Mouse (Mus musculus) layer of hippocampus, adult 8-10 months (tissue): ENCODE data around the gene Polr2f. TPM values are rescaled to one million over a fixed set of nuclear protein-coding genes. Genes with fewer than 3 reads are reported as not detected.
A peak's percentile ranks its signal among the peaks of the same experiment; 100 is the strongest.

ENCODE experiments used
- DNase-seq, 2 experiments: peaks; one replicate each; pipeline ENCODE4 v3.0.0; 2022; ENCODE audit warnings: low spot score in 2 of 2
- total RNA-seq, 4 experiments: library from RNA; stranded (reverse); gene quantifications; 2 replicates each; pipeline ENCODE4 v1.2.4; 2022

The Polr2f gene
- total RNA-seq, 4 experiments from 2014 or later: 78.1 to 105 (median 92.0) TPM

DNA sequence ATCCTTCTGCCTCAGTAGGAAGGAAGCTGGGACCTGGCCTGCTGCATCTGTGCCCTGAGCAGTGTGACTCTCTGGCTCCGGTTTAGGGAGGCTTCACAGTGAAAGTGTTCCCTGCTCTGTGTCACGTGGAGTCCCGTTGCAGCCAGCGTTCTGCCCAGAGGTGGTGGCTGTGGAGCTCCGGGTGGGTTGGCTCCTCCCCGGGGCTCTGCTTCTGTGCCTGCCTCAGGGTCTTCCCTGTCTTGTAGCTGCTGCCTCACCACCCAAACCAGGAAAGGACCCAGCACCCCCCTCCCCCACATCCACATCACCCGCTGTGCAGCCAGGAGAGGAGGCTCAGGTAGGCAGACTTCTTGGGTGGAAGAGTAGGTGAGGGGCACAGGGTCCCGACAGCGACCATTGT lies 21.3 kb upstream of the Polr2f start:
- DNase-seq: no peak

- DNase-seq: no peak
Observed at GRCm38 (mm10) chr15:79122119-79122518, 18.7 kb upstream of the Polr2f start.

DNA sequence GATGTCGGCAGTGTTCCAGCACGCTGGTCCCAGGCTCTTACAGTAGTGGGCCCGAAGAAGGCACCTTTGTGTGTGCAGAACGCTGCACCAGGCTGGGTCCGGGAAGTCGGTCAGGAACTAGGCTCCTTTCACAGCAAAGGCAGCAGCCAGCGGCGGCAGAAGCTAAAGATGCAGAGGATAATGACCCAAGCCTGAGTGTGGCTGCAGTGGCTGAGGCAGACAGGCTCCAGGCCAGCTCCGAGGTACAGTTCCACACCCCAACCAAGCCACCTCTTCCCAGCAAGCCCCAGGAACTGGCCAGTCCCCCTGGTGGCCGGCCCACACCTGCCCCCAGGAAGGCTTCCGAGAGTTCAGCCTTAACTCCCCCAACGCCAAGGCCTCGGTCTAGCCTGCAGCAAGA lies 18.3 kb upstream of the Polr2f start:
- no peak for DNase-seq

DNA sequence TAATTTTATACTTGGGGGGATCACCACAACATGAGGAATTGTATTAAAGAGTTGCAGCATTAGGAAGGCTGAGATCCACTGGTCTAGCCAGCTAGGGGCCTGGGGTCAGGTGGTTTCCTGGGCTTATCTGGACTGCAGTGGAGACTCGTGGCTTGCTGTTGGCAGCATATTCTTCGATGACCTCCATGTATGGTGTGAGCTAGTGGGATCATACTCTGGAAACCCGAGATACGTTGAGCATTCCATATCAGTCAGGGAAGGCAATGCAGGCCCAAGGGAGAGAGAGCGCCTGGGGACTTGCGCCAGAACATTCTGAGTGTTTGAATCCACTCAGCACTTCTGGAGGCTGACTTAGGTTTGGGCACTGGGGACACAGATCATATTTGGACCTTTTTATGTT lies 17.1 kb upstream of the Polr2f start:
- DNase-seq: no peak

- no peak for DNase-seq
Observed at GRCm38 (mm10) chr15:79124331-79124875, 16.4 kb upstream of the Polr2f start.

GRCm38 (mm10) chr15:79126217-79126932 lies 14.4 kb upstream of the Polr2f start:
- DNase-seq: peak in 1 of 2 experiments; percentile 54

- no peak for DNase-seq
Observed at GRCm38 (mm10) chr15:79127101-79127500, 13.7 kb upstream of the Polr2f start.

- DNase-seq: no peak
Observed at GRCm38 (mm10) chr15:79128208-79128607, 12.6 kb upstream of the Polr2f start.

DNA sequence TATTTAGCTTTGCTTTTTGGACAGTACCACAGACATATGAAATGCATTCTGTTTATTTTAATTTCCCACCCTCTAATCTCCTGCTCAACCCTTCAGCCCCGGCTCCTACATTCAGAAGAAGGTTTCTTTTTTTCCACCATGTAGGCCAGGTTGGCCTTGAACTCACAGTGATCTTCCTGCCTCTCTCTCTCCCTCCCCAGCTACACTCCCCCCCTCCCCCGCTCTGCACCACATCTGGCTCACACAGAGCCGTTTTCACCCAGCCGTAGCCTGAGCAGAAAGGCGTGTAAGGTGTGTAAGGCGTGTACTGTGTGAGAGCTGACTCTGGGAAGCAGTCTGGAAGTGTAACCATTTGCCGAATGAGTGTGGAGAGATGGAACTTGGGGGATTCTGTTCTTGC lies 11.5 kb upstream of the Polr2f start:
- no peak for DNase-seq

DNA sequence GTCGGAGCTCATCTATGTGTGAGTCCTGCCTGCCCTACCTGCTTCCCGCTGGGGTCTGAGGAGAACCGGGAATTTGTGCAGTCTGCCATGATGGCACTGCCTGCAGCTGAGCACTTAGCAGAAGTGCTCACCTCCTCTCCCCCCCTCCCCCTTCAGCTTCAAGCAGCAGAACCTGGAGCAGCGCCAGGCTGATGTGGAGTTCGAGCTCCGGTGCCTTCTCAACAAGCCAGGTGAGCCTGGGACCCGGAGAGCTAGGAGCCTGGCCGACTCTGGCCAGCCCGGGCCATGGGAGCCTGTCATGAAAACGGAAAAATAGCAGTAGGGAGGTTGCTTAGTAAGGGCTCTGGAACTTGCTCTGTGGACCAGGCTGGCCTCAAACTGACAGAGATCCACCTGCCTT lies 10.0 kb upstream of the Polr2f start:
- no peak for DNase-seq

DNA sequence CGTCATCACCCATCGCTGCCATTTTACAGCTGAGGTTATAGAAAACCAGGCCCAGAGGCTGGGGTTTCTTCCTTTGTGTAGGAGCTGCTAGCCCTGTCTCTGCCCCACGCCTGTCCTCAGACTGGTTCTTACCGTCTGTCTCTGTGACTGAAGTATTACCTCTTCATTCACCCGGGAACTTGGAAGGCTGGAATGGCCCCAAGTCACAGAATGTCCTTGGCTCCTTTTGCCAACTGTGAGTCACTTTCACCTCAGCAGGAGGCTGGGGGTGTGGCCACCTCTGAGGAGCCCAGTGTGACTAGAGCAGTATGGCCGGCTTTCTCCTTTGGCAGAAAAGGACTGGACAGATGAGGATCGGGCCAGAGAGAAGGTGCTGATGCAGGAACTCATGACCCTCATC lies 9.4 kb upstream of the Polr2f start:
- DNase-seq: no peak

DNA sequence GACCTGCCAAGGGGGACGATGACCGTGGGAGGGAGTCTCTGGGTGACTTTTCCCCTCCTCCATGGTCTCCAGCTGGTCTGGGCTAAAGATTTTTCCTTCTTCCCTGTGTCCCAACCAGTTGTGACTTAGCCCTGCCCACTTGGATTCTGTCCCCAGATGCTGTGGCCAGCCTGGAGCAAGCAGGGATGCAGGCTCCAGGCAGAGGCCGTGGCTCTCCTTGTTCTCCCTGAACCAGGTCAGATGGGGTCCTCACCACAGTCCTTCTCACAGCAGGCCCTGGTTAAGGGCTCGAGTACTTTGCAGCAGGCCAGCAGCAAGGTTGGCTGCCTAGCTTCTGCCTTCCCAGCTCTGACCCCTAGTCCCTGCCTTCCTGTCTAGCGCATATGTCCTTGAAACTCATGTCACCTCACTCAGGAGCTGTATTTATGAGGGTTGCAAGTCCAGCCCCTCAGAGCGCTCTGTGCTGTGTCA lies 7.6 kb upstream of the Polr2f start:
- no peak for DNase-seq

- DNase-seq: no peak
Observed at GRCm38 (mm10) chr15:79134496-79135270, 6.1 kb upstream of the Polr2f start.

GRCm38 (mm10) chr15:79135332-79135731 lies 5.5 kb upstream of the Polr2f start:
- no peak for DNase-seq

DNA sequence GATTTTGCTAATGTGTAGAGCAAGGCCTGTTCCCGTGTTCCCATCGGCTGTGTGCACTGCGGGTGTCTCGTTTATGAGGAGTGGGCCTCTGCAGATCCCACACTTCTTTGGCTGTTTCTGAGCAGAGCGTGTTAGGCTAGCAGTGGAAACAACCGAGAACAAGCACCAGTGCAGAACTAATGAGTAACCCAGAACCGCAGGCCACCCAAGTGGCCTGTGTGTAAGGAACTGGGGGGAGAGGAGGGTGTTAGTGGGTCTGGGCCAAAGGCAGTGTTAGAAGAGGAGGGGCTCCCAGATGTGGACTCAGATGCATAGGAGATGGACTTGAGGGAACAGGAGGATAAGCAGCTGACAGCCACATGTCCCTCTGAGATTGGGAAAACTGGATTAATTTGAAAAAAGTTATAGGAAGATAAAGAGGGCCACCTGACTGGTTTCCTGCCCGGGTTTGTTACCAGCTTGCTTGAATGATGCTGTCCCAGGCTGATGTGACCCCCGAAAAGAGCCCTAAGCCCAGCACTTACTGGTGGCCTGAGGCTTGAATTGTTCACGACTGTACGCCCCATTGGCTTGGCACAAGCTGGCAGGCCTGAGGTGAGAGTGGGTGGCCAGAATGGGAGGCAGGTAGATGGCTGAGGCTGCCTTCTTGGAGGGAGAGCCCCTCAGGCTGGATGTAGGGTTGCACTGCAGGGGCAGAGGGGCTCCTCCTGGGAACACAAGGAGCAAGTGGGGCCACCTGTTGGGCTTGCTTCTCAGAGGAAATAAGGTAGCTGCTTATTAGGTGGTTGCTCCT lies 4.8 kb upstream of the Polr2f start:
- no peak for DNase-seq

GRCm38 (mm10) chr15:79139640-79140039 lies 1.2 kb upstream of the Polr2f start:
- DNase-seq: no peak

- DNase-seq: no peak
Observed at GRCm38 (mm10) chr15:79141566-79141917, 733 bp downstream of the Polr2f start.

- no peak for DNase-seq
Observed at GRCm38 (mm10) chr15:79143316-79143715, 2.5 kb downstream of the Polr2f start.

- no peak for DNase-seq
Observed at GRCm38 (mm10) chr15:79144021-79144420, 3.2 kb downstream of the Polr2f start.

DNA sequence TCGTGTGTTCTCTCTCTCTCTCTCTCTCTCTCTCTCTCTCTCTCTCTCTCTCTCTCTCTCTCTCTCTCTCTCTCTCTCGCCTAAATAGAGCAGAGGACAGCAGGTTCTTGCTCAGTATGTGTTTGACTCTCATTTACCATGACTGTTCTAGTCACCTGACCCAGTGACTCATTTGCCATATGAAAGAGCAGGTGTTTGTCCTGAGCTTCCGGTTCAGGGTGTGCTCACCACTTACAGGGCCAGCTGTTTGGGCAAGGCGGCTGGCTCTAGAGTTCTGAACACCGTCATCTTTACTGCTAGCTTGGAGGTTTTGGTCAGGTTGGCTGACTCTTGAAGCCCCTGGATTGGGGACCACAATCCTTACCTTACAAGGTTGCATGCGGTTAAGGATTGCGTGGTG lies 4.7 kb downstream of the Polr2f start:
- DNase-seq: no peak

DNA sequence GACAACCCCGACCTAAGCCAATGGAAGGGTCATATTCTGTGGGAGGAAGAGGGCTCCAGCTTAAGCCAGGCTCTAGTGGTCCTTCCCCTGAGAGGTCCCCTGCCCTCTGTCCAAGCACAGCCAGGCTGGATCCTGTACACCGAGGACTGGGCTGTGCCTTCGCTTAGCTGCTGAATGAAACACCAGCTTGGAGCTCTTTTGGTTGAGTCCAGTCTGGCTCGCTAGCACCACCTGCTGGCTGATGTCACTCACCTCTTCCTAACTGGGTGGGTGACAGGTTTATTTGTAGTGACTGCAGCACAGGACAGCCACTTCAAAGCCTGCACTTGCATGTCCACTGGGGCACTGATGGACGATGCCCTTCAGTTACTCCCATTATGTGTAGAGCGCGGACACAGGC lies 7.7 kb downstream of the Polr2f start:
- peak in 1 of 2 experiments; percentile 81 for DNase-seq

DNA sequence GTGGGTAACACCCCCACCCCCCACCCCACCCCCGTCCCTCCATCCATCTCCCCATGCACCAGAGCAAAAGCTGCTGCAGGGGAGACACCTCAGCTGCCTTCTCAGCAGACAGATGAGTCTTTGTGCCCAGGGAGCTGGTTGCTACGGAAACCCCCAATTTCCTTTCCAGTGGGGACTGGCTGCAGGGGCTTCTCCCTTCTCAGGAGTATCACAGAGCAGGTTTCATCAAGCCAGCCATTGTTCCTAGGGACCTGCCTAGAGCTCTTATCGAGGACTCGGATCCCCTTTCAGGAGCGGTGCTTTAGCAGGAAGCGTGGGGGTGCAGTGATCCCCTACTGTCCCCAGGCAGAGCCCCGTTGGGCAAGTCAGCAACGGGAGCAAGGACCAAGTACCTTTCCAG lies 11.1 kb downstream of the Polr2f start:
- DNase-seq: no peak
